Mouse (Mus musculus) embryonic facial prominence, embryonic 15.5 days (tissue): ENCODE measurements at regions not wholly inside any gene's neighbourhood (a gene's known extent, or its start where the extent isn't known, plus 50 kb on each side); places are given as distances from the start of the nearest gene placed in this dataset.

Source experiments
- ATAC-seq: fragments of 200-750 bp; cut with Nextera tagmentation; 2 replicates; pipeline ENCODE4 v1.8.0; 2017; ENCODE audit warnings: low read depth, moderate TSS enrichment; ENCODE audit not compliant: insufficient number of reproducible peaks, low FRiP score, low TSS enrichment
- H3K27ac ChIP-seq: fragments of 300-500 bp; sonication (generic); replicated peaks from 2 replicates; pipeline ENCODE4 v1.5.1; 2015; ENCODE audit warnings: mild to moderate bottlenecking, inconsistent platforms
- H3K27me3 ChIP-seq: fragments of 300-500 bp; sonication (generic); 2 replicates; pipeline ENCODE4 v1.6.1; 2015; ENCODE audit warnings: inconsistent platforms
- H3K36me3 ChIP-seq: fragments of 300-500 bp; sonication (generic); 2 replicates; pipeline ENCODE4 v1.6.1; 2015; ENCODE audit warnings: mild to moderate bottlenecking, inconsistent platforms
- H3K4me1 ChIP-seq: fragments of 300-500 bp; sonication (generic); 2 replicates; pipeline ENCODE4 v1.6.1; 2015; ENCODE audit warnings: inconsistent platforms
- H3K4me2 ChIP-seq: fragments of 300-500 bp; sonication (generic); replicated peaks from 2 replicates; pipeline ENCODE4 v1.6.1; 2015; ENCODE audit warnings: mild to moderate bottlenecking, inconsistent platforms
- H3K4me3 ChIP-seq: fragments of 300-500 bp; sonication (generic); replicated peaks from 2 replicates; pipeline ENCODE4 v1.5.1; 2015; ENCODE audit warnings: mild to moderate bottlenecking, inconsistent platforms
- H3K9ac ChIP-seq: fragments of 300-500 bp; sonication (generic); 2 replicates; pipeline ENCODE4 v1.6.1; 2015; ENCODE audit warnings: inconsistent platforms
- H3K9me3 ChIP-seq: fragments of 300-500 bp; sonication (generic); replicated peaks from 2 replicates; pipeline ENCODE4 v1.6.1; 2016; ENCODE audit warnings: inconsistent platforms
- WGBS: fragments of 180-500 bp; shearing (Covaris S2); methylation state at CpG from one replicate; pipeline ENCODE4 v1.1.7; 2015; 5-methylcytosine and 5-hydroxymethylcytosine counted together

- Histone ChIP-seq H3K9me3 (no peaks in the 10 kb centered on the region), H3K4me2 (no peak overlapping the region), H3K27ac (no peak overlapping the region), H3K4me1 (no peaks in the 10 kb centered on the region), H3K4me3 (no peak overlapping the region), H3K9ac (no peak overlapping the region), H3K36me3 (no peaks in the 10 kb centered on the region), H3K27me3 (no peaks in the 10 kb centered on the region)
- 82% methylated on average over 18 of the region's 18 CpGs for WGBS
- ATAC-seq = no peak
These were observed 72.9 kb upstream of the Gls start for GRCm38 (mm10) chr1:52305679-52306632.

GRCm38 (mm10) chr1:52302557-52302956 is 69.5 kb upstream of the Gls start:
- no peak overlapping the region for H3K27ac ChIP-seq
- no peaks in the 10 kb centered on the region for H3K9me3 ChIP-seq
- H3K27me3 ChIP-seq = no peaks in the 10 kb centered on the region
- H3K4me2 ChIP-seq = no peak overlapping the region
- H3K4me3 ChIP-seq = no peak overlapping the region
- no peaks in the 10 kb centered on the region for H3K36me3 ChIP-seq
- no peak overlapping the region for H3K9ac ChIP-seq
- no peak for ATAC-seq
- no peaks in the 10 kb centered on the region for H3K4me1 ChIP-seq
- WGBS = 5% methylated on average over 6 of the region's 6 CpGs

GRCm38 (mm10) chr1:52301266-52301665 is 68.2 kb upstream of the Gls start:
- no peaks in the 10 kb centered on the region for H3K4me1 ChIP-seq
- no peak overlapping the region for H3K27ac ChIP-seq
- no peaks in the 10 kb centered on the region for H3K9me3 ChIP-seq
- no peaks in the 10 kb centered on the region for H3K27me3 ChIP-seq
- no peaks in the 10 kb centered on the region for H3K36me3 ChIP-seq
- WGBS = 65% methylated on average over 2 of the region's 2 CpGs
- H3K4me2 ChIP-seq = no peak overlapping the region
- H3K4me3 ChIP-seq = no peak overlapping the region
- H3K9ac ChIP-seq = no peak overlapping the region
- no peak for ATAC-seq

GRCm38 (mm10) chr1:52299559-52299958 is 66.5 kb upstream of the Gls start:
- Histone ChIP-seq H3K4me1 (no peaks in the 10 kb centered on the region), H3K4me3 (no peak overlapping the region), H3K27me3 (no peaks in the 10 kb centered on the region), H3K4me2 (no peak overlapping the region), H3K9me3 (no peaks in the 10 kb centered on the region), H3K36me3 (no peaks in the 10 kb centered on the region), H3K27ac (no peak overlapping the region), H3K9ac (no peak overlapping the region)
- ATAC-seq = no peak
- 69% methylated on average over 7 of the region's 7 CpGs for WGBS

GRCm38 (mm10) chr1:52298336-52298735 is 65.3 kb upstream of the Gls start:
- no peak overlapping the region for H3K4me3 ChIP-seq
- WGBS = 79% methylated on average over 5 of the region's 5 CpGs
- H3K4me1 ChIP-seq = no peaks in the 10 kb centered on the region
- H3K9ac ChIP-seq = no peak overlapping the region
- no peaks in the 10 kb centered on the region for H3K9me3 ChIP-seq
- no peak overlapping the region for H3K4me2 ChIP-seq
- no peaks in the 10 kb centered on the region for H3K36me3 ChIP-seq
- no peak overlapping the region for H3K27ac ChIP-seq
- no peaks in the 10 kb centered on the region for H3K27me3 ChIP-seq
- ATAC-seq = no peak

GRCm38 (mm10) chr1:52296178-52296577 is 63.1 kb upstream of the Gls start:
- no peak overlapping the region for H3K4me3 ChIP-seq
- H3K4me2 ChIP-seq = no peak overlapping the region
- 32% methylated on average over 2 of the region's 2 CpGs for WGBS
- no peaks in the 10 kb centered on the region for H3K4me1 ChIP-seq
- no peak overlapping the region for H3K9ac ChIP-seq
- H3K27ac ChIP-seq = no peak overlapping the region
- no peaks in the 10 kb centered on the region for H3K27me3 ChIP-seq
- no peaks in the 10 kb centered on the region for H3K36me3 ChIP-seq
- H3K9me3 ChIP-seq = no peaks in the 10 kb centered on the region
- no peak for ATAC-seq

- WGBS = 84% methylated on average over 2 of the region's 2 CpGs
- Histone ChIP-seq H3K27me3 (no peaks in the 10 kb centered on the region), H3K36me3 (no peaks in the 10 kb centered on the region), H3K27ac (no peak overlapping the region), H3K4me2 (no peak overlapping the region), H3K4me1 (no peaks in the 10 kb centered on the region), H3K4me3 (no peak overlapping the region), H3K9ac (no peak overlapping the region), H3K9me3 (no peaks in the 10 kb centered on the region)
- no peak for ATAC-seq
These were observed 61.5 kb upstream of the Gls start for GRCm38 (mm10) chr1:52294521-52294920.

- H3K4me3 ChIP-seq = no peak overlapping the region
- no peaks in the 10 kb centered on the region for H3K27me3 ChIP-seq
- no peaks in the 10 kb centered on the region for H3K9me3 ChIP-seq
- H3K9ac ChIP-seq = no peak overlapping the region
- no peaks in the 10 kb centered on the region for H3K4me1 ChIP-seq
- 39% methylated on average over 5 of the region's 5 CpGs for WGBS
- ATAC-seq = no peak
- H3K27ac ChIP-seq = no peak overlapping the region
- H3K36me3 ChIP-seq = no peaks in the 10 kb centered on the region
- no peak overlapping the region for H3K4me2 ChIP-seq
These were observed 60.5 kb upstream of the Gls start for GRCm38 (mm10) chr1:52293393-52294099.
